Mouse (Mus musculus) spleen, adult 2 months (tissue): ENCODE results near the gene Lbhd2.

Experiments
- CTCF ChIP-seq: fragments of 200-500 bp; IDR thresholded peaks from 2 replicates; pipeline ENCODE4 v1.5.1; 2011; ENCODE audit warnings: mild to moderate bottlenecking, inconsistent platforms; ENCODE audit not compliant: insufficient read depth, insufficient read length, insufficient replicate concordance; ENCODE audit errors: extremely low read depth
- POLR2A ChIP-seq: fragments of 200-500 bp; IDR thresholded peaks from 2 replicates; pipeline ENCODE4 v1.6.1; 2011; ENCODE audit warnings: low read depth, low read length, inconsistent platforms

DNA sequence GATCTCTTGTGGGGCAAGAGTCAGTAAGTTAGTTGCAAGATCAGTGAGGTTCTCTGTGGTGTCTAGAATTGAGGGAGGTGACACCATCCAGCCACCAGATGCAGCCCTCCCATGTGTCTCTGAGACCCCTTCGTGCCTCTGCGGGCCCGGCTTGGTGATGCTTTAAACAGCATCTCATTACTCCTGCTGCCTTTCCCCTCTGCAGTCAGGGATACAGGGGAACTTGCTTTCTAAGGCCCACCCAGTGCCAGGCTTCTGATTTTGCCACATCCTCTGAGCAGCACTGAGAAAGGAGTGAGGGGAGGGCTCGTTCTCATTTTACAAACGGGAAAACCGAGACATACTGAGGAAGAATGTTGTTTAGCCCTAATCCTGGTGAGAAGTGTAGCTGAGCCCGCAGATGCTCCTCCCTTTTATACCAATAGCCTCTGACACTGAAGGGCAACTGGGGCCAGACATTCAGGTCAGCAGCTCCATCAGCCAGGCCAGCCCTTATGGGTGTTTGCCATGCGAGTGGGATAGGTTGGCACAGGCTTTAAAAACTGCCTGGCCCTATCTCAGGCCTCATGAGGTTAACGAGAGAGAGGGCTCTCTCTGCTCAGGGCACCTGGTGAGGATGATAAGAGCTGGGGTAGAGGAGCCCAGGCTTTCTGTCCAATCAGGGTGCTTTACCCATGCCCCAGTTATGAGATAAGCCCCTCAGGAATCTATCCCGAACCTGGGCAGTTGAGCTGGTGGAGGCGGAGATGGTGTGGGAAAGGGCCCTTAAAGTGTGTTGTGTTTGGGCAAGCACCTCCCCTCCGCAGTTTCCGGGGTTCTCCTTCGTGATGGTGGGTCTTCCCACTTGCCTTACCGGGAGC lies 36.6 kb downstream of the Lbhd2 start:
- no peak for TF ChIP-seq CTCF
- no peak; the same call in 1 of the 2 replicates for TF ChIP-seq POLR2A
